Mouse (Mus musculus) kidney, adult 2 months (tissue): ENCODE measurements around the gene Tnrc6a.

Experiments
- CTCF ChIP-seq: fragments of 200-500 bp; conservative IDR thresholded peaks from 2 replicates; pipeline ENCODE4 v1.5.1; 2011; ENCODE audit warnings: low read depth, mild to moderate bottlenecking, control low read depth, low read length, moderate library complexity, mixed read lengths; ENCODE audit not compliant: insufficient read depth, insufficient read length
- POLR2A ChIP-seq: fragments of 200-500 bp; IDR thresholded peaks from one replicate; pipeline ENCODE4 v1.6.1; 2011; ENCODE audit warnings: low read depth, low read length, control low read depth

DNA sequence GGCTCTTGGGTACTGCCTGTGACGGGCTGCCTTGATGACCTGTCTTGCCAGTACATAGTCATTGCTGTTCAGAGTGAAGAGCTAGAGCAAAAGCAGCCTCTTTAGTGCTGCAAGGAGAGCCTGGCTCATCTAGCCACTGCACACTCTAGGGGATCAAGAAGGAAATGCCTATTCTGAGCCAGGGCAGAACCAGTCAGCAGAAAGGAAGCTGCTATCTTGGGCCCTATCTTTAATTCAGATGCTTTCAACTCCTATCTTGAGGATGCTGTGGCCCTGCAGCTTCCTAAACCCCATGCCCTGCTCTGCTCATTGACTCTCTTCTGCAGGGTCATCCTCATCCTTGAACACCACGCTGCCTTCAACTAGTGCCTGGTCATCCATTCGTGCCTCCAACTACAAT, 64.8 kb downstream of the Tnrc6a start:
- TF ChIP-seq POLR2A (no peak), CTCF (no peak)
